Mouse (Mus musculus) CH12.LX (cell line): ENCODE results near the gene Cadm1. TPM values are rescaled to one million over a fixed set of nuclear protein-coding genes. Genes with fewer than 3 reads are reported as not detected.

Source experiments
- DNase-seq: peaks from one replicate; pipeline ENCODE4 v3.0.0-alpha.2; 2013; ENCODE audit errors: extremely low read depth
- H3K27ac ChIP-seq: 2 replicates; pipeline ENCODE4 v1.5.1; 2012; ENCODE audit warnings: low read depth, mild to moderate bottlenecking, control low read depth, moderate library complexity; ENCODE audit not compliant: insufficient read depth
- H3K27me3 ChIP-seq: replicated peaks from 2 replicates; pipeline ENCODE3; 2012; ENCODE audit warnings: inconsistent platforms
- H3K36me3 ChIP-seq, 2 experiments: replicated peaks in 1 of 2; 2 replicates each; pipeline versions ENCODE3 to v1.6.1; 2012; ENCODE audit warnings: inconsistent platforms in 1 of 2, low read length in 1 of 2, mild to moderate bottlenecking in 1 of 2, mixed read lengths in 1 of 2, moderate library complexity in 1 of 2; ENCODE audit not compliant: control insufficient read depth in 1 of 2, insufficient read depth in 1 of 2
- H3K4me1 ChIP-seq, 2 experiments: 2 replicates each; pipeline ENCODE4 v1.6.1; 2012; ENCODE audit warnings: inconsistent platforms in 1 of 2, moderate library complexity in 1 of 2; ENCODE audit not compliant: insufficient read depth in 2 of 2, control insufficient read depth in 1 of 2
- H3K4me2 ChIP-seq: 2 replicates; pipeline ENCODE4 v1.6.1; 2012; ENCODE audit warnings: low read depth, mild to moderate bottlenecking, control low read depth; ENCODE audit not compliant: poor library complexity, insufficient read depth, severe bottlenecking
- H3K4me3 ChIP-seq, 3 experiments: fragments of 150-350 bp in 1 of 3; sonication (generic) in 1 of 3; replicated peaks in 1 of 3; 2 replicates each; pipeline versions ENCODE3 to v1.5.1; 2011 to 2012; ENCODE audit warnings: low read depth in 2 of 3, low read length in 2 of 3, mild to moderate bottlenecking in 2 of 3, moderate library complexity in 2 of 3, control low read depth in 1 of 3, improper control_type of control experiment in 1 of 3, inconsistent platforms in 1 of 3, mixed read lengths in 1 of 3; ENCODE audit not compliant: poor library complexity in 1 of 3
- H3K79me2 ChIP-seq: replicated peaks from 2 replicates; pipeline ENCODE4 v1.6.1; 2012; ENCODE audit warnings: mild to moderate bottlenecking, moderate library complexity; ENCODE audit not compliant: control insufficient read depth, poor library complexity, insufficient read depth, severe bottlenecking; ENCODE audit errors: extremely low read depth
- H3K9ac ChIP-seq: 2 replicates; pipeline ENCODE4 v1.6.1; 2012; ENCODE audit warnings: low read depth, mild to moderate bottlenecking, control low read depth, moderate library complexity; ENCODE audit not compliant: insufficient read depth
- H3K9me3 ChIP-seq: replicated peaks from 2 replicates; pipeline ENCODE3; 2012; ENCODE audit warnings: low read length, inconsistent platforms, mixed read lengths
- BHLHE40 ChIP-seq: IDR thresholded peaks from 2 replicates; pipeline ENCODE4 v1.6.1; 2011; ENCODE audit warnings: mild to moderate bottlenecking, low read depth, low read length, improper control_type of control experiment
- CHD2 ChIP-seq: IDR thresholded peaks from 2 replicates; pipeline ENCODE4 v1.6.1; 2011; ENCODE audit warnings: low read length, improper control_type of control experiment
- ELF1 ChIP-seq: IDR thresholded peaks from 2 replicates; pipeline ENCODE4 v1.6.1; 2014; ENCODE audit warnings: low read depth, mild to moderate bottlenecking, inconsistent platforms, low read length, improper control_type of control experiment
- EP300 ChIP-seq: IDR thresholded peaks from 2 replicates; pipeline ENCODE4 v1.6.1; 2011; ENCODE audit warnings: low read length, improper control_type of control experiment
- ETS1 ChIP-seq: conservative IDR thresholded peaks from 2 replicates; pipeline ENCODE4 v1.6.1; 2012; ENCODE audit warnings: low read depth, mild to moderate bottlenecking, inconsistent platforms, low read length, improper control_type of control experiment, moderate library complexity
- JUN ChIP-seq: IDR thresholded peaks from 2 replicates; pipeline ENCODE4 v1.6.1; 2011; ENCODE audit warnings: low read depth, mild to moderate bottlenecking, low read length, improper control_type of control experiment, moderate library complexity; ENCODE audit not compliant: insufficient read depth
- MAX ChIP-seq: IDR thresholded peaks from 2 replicates; pipeline ENCODE4 v1.6.1; 2011; ENCODE audit warnings: low read length, improper control_type of control experiment
- MAZ ChIP-seq: IDR thresholded peaks from 2 replicates; pipeline ENCODE4 v1.6.1; 2012; ENCODE audit warnings: low read depth, mild to moderate bottlenecking, inconsistent platforms, low read length, improper control_type of control experiment, moderate library complexity
- NELFE ChIP-seq: IDR thresholded peaks from 2 replicates; pipeline ENCODE4 v1.6.1; 2011; ENCODE audit warnings: low read depth, low read length, improper control_type of control experiment
- NRF1 ChIP-seq: IDR thresholded peaks from 2 replicates; pipeline ENCODE4 v1.6.1; 2014; ENCODE audit warnings: low read depth, mild to moderate bottlenecking, inconsistent platforms, low read length, improper control_type of control experiment, moderate library complexity
- POLR2A ChIP-seq: IDR thresholded peaks from 2 replicates; pipeline ENCODE4 v1.6.1; 2011; ENCODE audit warnings: low read depth, mild to moderate bottlenecking, improper control_type of control experiment, low read length
- RAD21 ChIP-seq: IDR thresholded peaks from 2 replicates; pipeline ENCODE4 v1.6.1; 2011; ENCODE audit warnings: low read depth, mild to moderate bottlenecking, low read length, improper control_type of control experiment, moderate library complexity
- RCOR1 ChIP-seq: conservative IDR thresholded peaks from 2 replicates; pipeline ENCODE4 v1.6.1; 2012; ENCODE audit warnings: low read depth, mild to moderate bottlenecking, inconsistent platforms, low read length, improper control_type of control experiment
- SMC3 ChIP-seq: IDR thresholded peaks from 2 replicates; pipeline ENCODE4 v1.6.1; 2011; ENCODE audit warnings: low read depth, low read length, improper control_type of control experiment
- USF1 ChIP-seq: IDR thresholded peaks from 2 replicates; pipeline ENCODE4 v1.6.1; 2014; ENCODE audit warnings: low read depth, mild to moderate bottlenecking, inconsistent platforms, low read length, improper control_type of control experiment
- ZC3H11A ChIP-seq: IDR thresholded peaks from 2 replicates; pipeline ENCODE4 v1.6.1; 2012; ENCODE audit warnings: low read depth, mild to moderate bottlenecking, inconsistent platforms, low read length, improper control_type of control experiment
- ZKSCAN1 ChIP-seq: IDR thresholded peaks from 2 replicates; pipeline ENCODE4 v1.6.1; 2012; ENCODE audit warnings: low read depth, inconsistent platforms, low read length, improper control_type of control experiment, borderline replicate concordance
- dilution Hi-C: fragments of 300-500 bp; cut with MboI; formaldehyde crosslinking; loops from 2 replicates; pipeline ENCODE4 v1.14.3; 2020; ENCODE audit warnings: low sequenced_read_pairs; ENCODE audit not compliant: extremely low pct_unique_long_range_greater_than_20kb, extremely low pct_ligation_motif_present
- in situ Hi-C: fragments of 300-500 bp; cut with MboI; formaldehyde crosslinking; loops from 3 replicates; pipeline ENCODE4 v1.14.3; 2019; ENCODE audit warnings: low sequenced_read_pairs, low pct_ligation_motif_present, low pct_unique_long_range_greater_than_20kb, mixed read lengths
- polyA plus RNA-seq: library from polyadenylated mRNA; unstranded; fragments of >175 nt; gene quantifications from 2 replicates; pipeline ENCODE4 v1.2.1, GENCODE M21; 2012; ENCODE audit warnings: low read depth; ENCODE audit not compliant: insufficient read length
- total RNA-seq, 2 experiments: library from RNA; depleted of rRNA; stranded (reverse); fragments of 300-350 nt in 1 of 2; fragments of >200 nt in 1 of 2; gene quantifications; 2 replicates each; pipeline ENCODE4 v1.2.3; 2012 to 2014

The Cadm1 gene
- total and polyA plus RNA-seq, 3 experiments: not detected

DNA sequence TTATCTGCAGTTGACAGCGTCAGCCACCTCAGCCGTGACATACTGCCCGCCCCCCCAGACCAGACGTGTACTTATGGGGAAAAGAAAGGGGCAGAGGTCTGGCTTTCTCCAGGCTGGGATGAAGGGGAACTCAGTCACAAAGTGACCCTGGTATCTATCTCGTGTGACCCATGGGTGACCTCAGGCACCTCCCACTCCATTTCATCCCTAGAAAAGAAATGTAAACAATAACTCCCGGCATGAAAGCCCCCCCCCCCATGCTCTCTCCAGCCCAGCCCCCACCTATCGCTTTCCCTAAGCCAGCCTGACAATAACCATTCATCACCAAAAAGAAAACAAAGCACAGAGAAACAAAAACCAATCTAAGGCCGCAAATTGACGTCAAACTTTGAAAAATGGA is 365.1 kb downstream of the Cadm1 start:
- TF ChIP-seq USF1: no peak
- no peak for TF ChIP-seq MAX
- no peak for TF ChIP-seq JUN
- TF ChIP-seq NRF1: no peak
- TF ChIP-seq RCOR1: no peak
- no peak for TF ChIP-seq EP300
- no peak for TF ChIP-seq ELF1
- no peak for TF ChIP-seq MAZ
- no peak for TF ChIP-seq SMC3
- TF ChIP-seq BHLHE40: no peak
- TF ChIP-seq, all 38 proteins: peak for 0
- dilution Hi-C loops (no loop called here), in situ Hi-C loops (no loop called here)
- Histone ChIP-seq H3K9me3 (peaks cover 51% of the 10 kb centered on the region), H3K79me2 (no peaks in the 10 kb centered on the region), H3K27me3 (no peaks in the 10 kb centered on the region), H3K4me1 (no peaks in the 10 kb centered on the region), H3K36me3 (no peaks in the 10 kb centered on the region), H3K9ac (no peak overlapping the region), H3K4me2 (no peak overlapping the region), H3K27ac (no peak overlapping the region), H3K4me3 (no peak overlapping the region)
- DNase-seq: no peak

DNA sequence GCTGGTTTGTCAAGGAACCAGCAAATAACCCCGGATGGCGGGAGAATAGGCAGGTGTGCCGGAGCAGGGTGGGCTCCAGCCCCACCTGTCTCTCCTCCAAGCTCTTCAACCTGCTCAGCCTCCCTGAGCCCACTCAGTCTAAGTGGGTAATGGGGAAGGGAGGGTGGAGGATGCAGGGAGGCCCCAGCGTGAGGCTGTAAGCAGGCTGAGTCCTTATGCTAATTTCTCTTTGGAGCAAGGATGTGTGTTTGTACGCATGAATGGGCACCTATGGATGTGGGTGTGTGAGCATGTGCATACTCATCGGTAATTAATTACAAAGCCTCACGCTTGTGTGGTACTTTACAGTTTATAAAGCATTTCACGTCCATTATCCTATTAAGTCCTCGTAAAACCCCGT is 370.8 kb downstream of the Cadm1 start:
- TF ChIP-seq ZC3H11A: no peak
- TF ChIP-seq RAD21: no peak
- TF ChIP-seq ZKSCAN1: no peak
- TF ChIP-seq CHD2: no peak
- H3K4me2 ChIP-seq: no peak overlapping the region
- no peaks in the 10 kb centered on the region for H3K36me3 ChIP-seq
- no peaks in the 10 kb centered on the region for H3K79me2 ChIP-seq
- DNase-seq: no peak
- dilution Hi-C loops (no loop called here), in situ Hi-C loops (no loop called here)
- H3K27me3 ChIP-seq: no peaks in the 10 kb centered on the region
- H3K4me3 ChIP-seq: no peak overlapping the region
- H3K4me1 ChIP-seq: no peaks in the 10 kb centered on the region
- no peak overlapping the region for H3K27ac ChIP-seq
- no peak overlapping the region for H3K9ac ChIP-seq
- H3K9me3 ChIP-seq: peaks cover 58% of the 10 kb centered on the region

GRCm38 (mm10) chr9:47903661-47904060 is 373.7 kb downstream of the Cadm1 start:
- no peaks in the 10 kb centered on the region for H3K36me3 ChIP-seq
- TF ChIP-seq ETS1: no peak
- TF ChIP-seq NELFE: no peak
- no peak for TF ChIP-seq POLR2A
- TF ChIP-seq, all 38 proteins: peak for 0
- Histone ChIP-seq H3K4me1 (no peaks in the 10 kb centered on the region), H3K79me2 (no peaks in the 10 kb centered on the region), H3K27ac (no peak overlapping the region), H3K9ac (no peak overlapping the region), H3K27me3 (no peaks in the 10 kb centered on the region), H3K4me3 (no peak overlapping the region), H3K9me3 (peaks cover 52% of the 10 kb centered on the region), H3K4me2 (no peak overlapping the region)
- in situ Hi-C loops: no loop called here
- no peak for DNase-seq
- dilution Hi-C loops: no loop called here
